Mouse (Mus musculus): Measurements from ENCODE around the gene Ccr7. TPM values are rescaled to one million over a fixed set of nuclear protein-coding genes. Genes with fewer than 3 reads are reported as not detected.

Gene Ccr7
- polyA plus RNA-seq, 1 experiment from 2014 or later: 0.81 TPM

- ATAC-seq (ENCODE audit: insufficient number of reproducible peaks, insufficient read depth, low FRiP score, low TSS enrichment): no peak
- Histone ChIP-seq H3K27ac (peak overlapping the region; percentile 93), H3K9ac (no peak overlapping the region), H3K36me3 (no peaks in the 10 kb centered on the region), H3K4me3 (no peak overlapping the region), H3K4me1 (peaks cover 54% of the 10 kb centered on the region), H3K4me2 (replicated peaks) (no peak overlapping the region; the same call in 1 of the 2 replicates), H3K27me3 (no peaks in the 10 kb centered on the region), H3K9me3 (no peaks in the 10 kb centered on the region)
- 25% methylated on average over 15 of the region's 15 CpGs for WGBS
Observed at GRCm38 (mm10) chr11:99134266-99135046, 20.4 kb downstream of the Ccr7 start.

GRCm38 (mm10) chr11:99133285-99133897, 21.5 kb downstream of the Ccr7 start:
- peak overlapping the region; percentile 93 for H3K27ac ChIP-seq
- no peaks in the 10 kb centered on the region for H3K36me3 ChIP-seq
- no peak overlapping the region for H3K9ac ChIP-seq
- no peak overlapping the region for H3K4me2 ChIP-seq (replicated peaks)
- no peaks in the 10 kb centered on the region for H3K27me3 ChIP-seq
- no peak overlapping the region for H3K4me3 ChIP-seq
- no peaks in the 10 kb centered on the region for H3K9me3 ChIP-seq
- WGBS: 17% methylated on average over 5 of the region's 5 CpGs
- H3K4me1 ChIP-seq: peaks cover 54% of the 10 kb centered on the region
- ATAC-seq (ENCODE audit: insufficient number of reproducible peaks, insufficient read depth, low FRiP score, low TSS enrichment): 0 out of 2 replicates have a peak, but pooled peaks have one; percentile 24

DNA sequence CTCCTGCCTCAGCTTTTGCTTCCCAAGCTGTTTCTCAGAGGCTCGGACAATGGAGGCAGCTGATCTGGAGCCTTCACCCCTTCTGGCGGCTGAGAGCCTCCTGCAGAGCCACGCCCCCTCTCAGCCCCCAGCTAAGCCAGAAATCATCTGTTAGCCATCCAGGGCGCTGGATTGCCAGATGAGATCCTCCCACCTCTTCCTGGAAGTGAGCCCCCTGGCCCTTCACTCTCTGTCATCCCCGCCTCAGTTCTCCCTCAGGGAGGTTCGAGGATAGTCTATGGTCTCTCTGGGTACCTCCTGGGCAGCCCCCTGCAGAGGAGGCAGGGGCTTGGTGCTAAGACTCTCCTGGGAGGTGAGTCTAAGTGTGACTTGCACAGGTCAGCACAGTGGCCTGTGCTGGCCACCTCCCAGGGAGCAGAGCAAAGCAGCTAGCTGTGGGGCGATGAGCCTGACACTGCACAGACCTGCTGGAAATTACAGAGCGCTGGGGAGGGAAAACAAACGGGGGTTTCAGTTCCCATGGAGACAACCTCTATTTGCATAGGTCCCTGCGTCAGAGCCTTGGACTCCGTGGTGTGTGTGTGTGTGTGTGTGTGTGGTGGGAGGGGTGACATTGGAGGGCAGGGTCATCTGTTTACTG, 22.7 kb downstream of the Ccr7 start:
- peak overlapping the region; percentile 39; the same call in 1 of the 2 replicates for H3K9ac ChIP-seq
- peak overlapping the region; percentile 92 for H3K27ac ChIP-seq
- no peaks in the 10 kb centered on the region for H3K36me3 ChIP-seq
- no peaks in the 10 kb centered on the region for H3K27me3 ChIP-seq
- 1% methylated on average over 11 of the region's 11 CpGs for WGBS
- H3K4me1 ChIP-seq: peaks cover 59% of the 10 kb centered on the region
- H3K4me3 ChIP-seq: peak overlapping the region; percentile 18
- peak overlapping the region; percentile 42 for H3K4me2 ChIP-seq (replicated peaks)
- H3K9me3 ChIP-seq: no peaks in the 10 kb centered on the region
- ATAC-seq (ENCODE audit: insufficient number of reproducible peaks, insufficient read depth, low FRiP score, low TSS enrichment): peak; percentile 42; the same call in 1 of the 2 replicates

- 37% methylated on average over 12 of the region's 12 CpGs for WGBS
- H3K4me3 ChIP-seq: no peak overlapping the region; the same call in 1 of the 2 replicates
- H3K27ac ChIP-seq: peak overlapping the region; percentile 92
- ATAC-seq (ENCODE audit: insufficient number of reproducible peaks, insufficient read depth, low FRiP score, low TSS enrichment): no peak
- no peaks in the 10 kb centered on the region for H3K9me3 ChIP-seq
- no peaks in the 10 kb centered on the region for H3K36me3 ChIP-seq
- H3K27me3 ChIP-seq: no peaks in the 10 kb centered on the region
- peaks cover 63% of the 10 kb centered on the region for H3K4me1 ChIP-seq
- peak overlapping the region; percentile 42; the same call in 1 of the 2 replicates for H3K4me2 ChIP-seq (replicated peaks)
- H3K9ac ChIP-seq: no peak overlapping the region
Observed at GRCm38 (mm10) chr11:99131463-99131840, 23.4 kb downstream of the Ccr7 start.

DNA sequence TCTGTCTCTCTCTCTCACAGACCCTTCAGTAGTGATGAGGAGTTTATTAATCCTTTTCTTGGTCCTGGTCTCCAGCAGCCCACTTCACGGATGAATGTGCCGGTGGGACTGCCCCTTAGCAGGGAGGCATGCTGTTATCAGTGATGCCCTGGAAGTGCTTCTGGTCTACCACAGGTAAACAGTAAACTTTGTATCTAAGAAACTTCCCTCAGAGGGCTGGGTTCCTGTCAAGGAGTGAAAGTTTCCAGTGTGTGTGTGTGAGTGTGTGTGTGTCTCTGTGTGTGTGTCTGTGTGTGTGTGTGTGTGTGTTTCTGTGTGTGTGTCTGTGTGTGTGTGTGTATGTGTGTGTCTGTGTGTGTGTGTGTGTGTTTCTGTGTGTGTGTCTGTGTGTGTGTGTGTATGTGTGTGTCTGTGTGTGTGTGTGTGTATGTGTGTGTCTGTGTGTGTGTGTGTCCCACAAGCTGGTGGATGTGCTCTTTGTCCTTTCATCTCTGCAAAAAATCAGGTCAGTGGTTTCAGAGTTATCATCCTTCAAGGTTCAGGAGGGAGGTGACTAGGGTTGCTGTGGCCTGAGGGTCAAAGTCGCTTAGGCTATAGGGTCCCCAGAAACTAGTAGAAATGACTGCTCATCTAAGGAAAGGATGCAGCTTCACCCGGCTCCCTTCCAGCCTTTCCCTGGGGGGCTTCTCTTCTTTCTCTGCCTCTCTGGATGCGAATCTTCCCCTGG, 24.0 kb downstream of the Ccr7 start:
- Histone ChIP-seq H3K36me3 (no peaks in the 10 kb centered on the region), H3K27me3 (no peaks in the 10 kb centered on the region), H3K4me2 (replicated peaks) (no peak overlapping the region), H3K27ac (peak overlapping the region; percentile 92), H3K4me3 (no peak overlapping the region), H3K4me1 (peaks cover 65% of the 10 kb centered on the region), H3K9ac (no peak overlapping the region), H3K9me3 (no peaks in the 10 kb centered on the region)
- no peak for ATAC-seq (ENCODE audit: insufficient number of reproducible peaks, insufficient read depth, low FRiP score, low TSS enrichment)
- 54% methylated on average over 5 of the region's 5 CpGs for WGBS

- Histone ChIP-seq H3K4me3 (no peak overlapping the region), H3K27me3 (no peaks in the 10 kb centered on the region), H3K4me2 (replicated peaks) (no peak overlapping the region), H3K9me3 (no peaks in the 10 kb centered on the region), H3K9ac (no peak overlapping the region), H3K27ac (peak overlapping the region; percentile 31; the same call in 1 of the 2 replicates), H3K36me3 (no peaks in the 10 kb centered on the region), H3K4me1 (peaks cover 68% of the 10 kb centered on the region)
- WGBS: 54% methylated on average over 2 of the region's 2 CpGs
- ATAC-seq (ENCODE audit: insufficient number of reproducible peaks, insufficient read depth, low FRiP score, low TSS enrichment): no peak
Observed at GRCm38 (mm10) chr11:99129287-99129686, 25.6 kb downstream of the Ccr7 start.

- Histone ChIP-seq H3K4me3 (no peak overlapping the region), H3K4me1 (peaks cover 60% of the 10 kb centered on the region), H3K27me3 (no peaks in the 10 kb centered on the region), H3K27ac (0 out of 2 replicates have a peak overlapping the region, but pooled peaks have one; percentile 90), H3K9me3 (no peaks in the 10 kb centered on the region), H3K4me2 (replicated peaks) (no peak overlapping the region), H3K9ac (no peak overlapping the region), H3K36me3 (no peaks in the 10 kb centered on the region)
- ATAC-seq (ENCODE audit: insufficient number of reproducible peaks, insufficient read depth, low FRiP score, low TSS enrichment): no peak
- WGBS: 81% methylated on average over 18 of the region's 18 CpGs
Observed at GRCm38 (mm10) chr11:99127785-99128682, 26.8 kb downstream of the Ccr7 start.

- Histone ChIP-seq H3K9ac (no peak overlapping the region), H3K4me2 (replicated peaks) (peak overlapping the region; percentile 6; the same call in 1 of the 2 replicates), H3K36me3 (no peaks in the 10 kb centered on the region), H3K27ac (peak overlapping the region; percentile 90), H3K27me3 (no peaks in the 10 kb centered on the region), H3K4me1 (peaks cover 51% of the 10 kb centered on the region), H3K9me3 (no peaks in the 10 kb centered on the region), H3K4me3 (no peak overlapping the region)
- WGBS: 35% methylated on average over 5 of the region's 5 CpGs
- ATAC-seq (ENCODE audit: insufficient number of reproducible peaks, insufficient read depth, low FRiP score, low TSS enrichment): no peak
Observed at GRCm38 (mm10) chr11:99126482-99127253, 28.2 kb downstream of the Ccr7 start.

- no peaks in the 10 kb centered on the region for H3K9me3 ChIP-seq
Observed at GRCm38 (mm10) chr11:99124635-99125029, 30.2 kb downstream of the Ccr7 start.

DNA sequence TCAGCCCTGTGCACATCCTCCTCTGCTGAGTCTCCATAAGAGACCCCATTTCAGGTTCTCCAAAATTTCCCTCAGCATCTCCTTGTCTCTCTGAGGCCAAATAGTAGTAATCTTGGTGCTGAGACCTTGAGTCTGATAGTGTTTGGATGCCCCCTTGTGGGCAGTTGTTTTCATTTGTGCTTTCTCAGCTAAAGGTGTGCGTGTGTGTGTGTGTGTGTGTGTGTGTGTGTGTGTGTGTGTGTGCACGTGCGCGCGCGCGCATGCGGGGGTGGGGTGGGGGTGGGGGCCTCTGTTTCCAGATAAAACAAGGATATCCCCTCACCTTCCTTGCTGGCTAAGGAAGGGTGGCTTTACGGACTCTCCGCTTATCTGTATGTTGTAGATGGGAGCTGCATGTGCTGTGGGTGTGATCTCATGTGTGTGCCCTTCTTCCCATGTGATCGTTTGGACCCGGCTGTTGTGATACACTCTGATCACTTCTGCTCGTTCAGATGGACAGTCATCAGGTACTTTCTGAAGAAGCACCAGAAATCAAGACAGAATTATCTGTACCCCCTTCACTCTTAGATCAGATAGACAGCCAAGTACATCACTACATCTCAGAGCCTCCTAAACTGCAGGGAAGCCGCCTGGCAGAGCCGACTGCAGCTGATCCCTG, 30.8 kb downstream of the Ccr7 start:
- Histone ChIP-seq H3K27ac (peak overlapping the region; percentile 90), H3K36me3 (no peaks in the 10 kb centered on the region), H3K4me2 (replicated peaks) (no peak overlapping the region), H3K4me1 (peaks cover 63% of the 10 kb centered on the region), H3K9ac (no peak overlapping the region), H3K9me3 (no peaks in the 10 kb centered on the region), H3K27me3 (no peaks in the 10 kb centered on the region), H3K4me3 (no peak overlapping the region)
- WGBS: 24% methylated on average over 15 of the region's 15 CpGs
- ATAC-seq (ENCODE audit: insufficient number of reproducible peaks, insufficient read depth, low FRiP score, low TSS enrichment): no peak

More at GRCm38 (mm10) chr11:99124635-99125029, 30.2 kb downstream of the Ccr7 start:
- H3K9ac ChIP-seq: no peak overlapping the region
- H3K27me3 ChIP-seq: no peaks in the 10 kb centered on the region
- WGBS: 16% methylated on average over 10 of the region's 10 CpGs
- peak overlapping the region; percentile 90 for H3K27ac ChIP-seq
- no peaks in the 10 kb centered on the region for H3K36me3 ChIP-seq
- ATAC-seq (ENCODE audit: insufficient number of reproducible peaks, insufficient read depth, low FRiP score, low TSS enrichment): no peak; the same call in 1 of the 2 replicates
- peak overlapping the region; percentile 18 for H3K4me2 ChIP-seq (replicated peaks)
- no peak overlapping the region for H3K4me3 ChIP-seq
- H3K4me1 ChIP-seq: peaks cover 60% of the 10 kb centered on the region
